In the genomic region with DNA sequence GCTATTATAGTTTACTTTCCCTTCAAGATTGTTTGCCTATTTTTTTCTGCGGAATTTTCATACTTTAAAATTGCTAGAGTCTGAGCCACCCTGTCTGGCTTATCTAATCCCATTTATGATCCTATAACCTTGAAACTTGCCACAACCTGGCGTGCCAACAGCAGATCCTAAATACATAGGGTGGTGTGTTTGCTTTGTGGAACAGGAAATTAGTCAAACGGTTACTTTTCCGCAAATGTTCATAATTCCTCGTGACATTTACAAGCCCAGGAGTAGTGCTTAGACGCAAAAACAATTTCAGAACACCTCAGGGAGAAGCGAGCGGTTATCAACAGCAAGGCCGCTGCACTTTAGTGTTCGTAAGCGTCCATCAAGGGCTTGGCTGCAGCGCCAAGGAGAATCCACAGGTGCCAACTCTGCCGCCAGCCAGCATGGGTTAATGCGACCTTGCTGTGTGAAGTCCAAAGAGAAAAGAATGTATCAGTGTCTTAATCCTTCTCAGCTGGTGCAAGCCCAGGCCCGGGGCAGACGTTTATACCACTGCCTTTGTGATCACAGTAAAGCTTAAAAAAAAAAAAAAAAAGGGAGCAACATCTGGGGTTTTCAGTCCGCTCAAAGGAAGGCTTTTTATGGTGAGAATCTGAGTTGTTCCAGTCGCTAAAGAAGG, we compare ENCODE assay signal across 8 mouse cellular contexts. TPM values are rescaled to one million over a fixed set of nuclear protein-coding genes. Genes with fewer than 3 reads are reported as not detected.
DNase-seq lines count a peak whose midpoint lies in the region; ATAC-seq and TF ChIP-seq lines count a peak whose summit lies in the region.
"Had no signal": no experiment of that assay in that cellular context is flagged by ENCODE, and none has a peak within 500 bp of the region (broad histone marks: within the 10 kb centered on the region; RNA-seq: fewer than 3 reads in every experiment).

No protein-coding gene starts in this region.

- WGBS in heart, embryonic 15.5 days = 29% methylated on average over 18 of the region's 18 CpGs
- 30% methylated on average over 18 of the region's 18 CpGs for WGBS in midbrain, embryonic 10.5 days

- H3K9ac ChIP-seq in heart, embryonic 15.5 days = no peak overlapping the region; the same call in 1 of the 2 replicates

- no peaks in the 10 kb centered on the region for H3K27me3 ChIP-seq in heart, embryonic 15.5 days
- 0 out of 2 replicates have a peak, but pooled peaks cover 4% of the 10 kb centered on the region for H3K27me3 ChIP-seq in midbrain, embryonic 10.5 days (ENCODE audit: low read depth, poor library complexity, severe bottlenecking)

- peak overlapping the region; percentile 74 for H3K27ac ChIP-seq in heart, embryonic 15.5 days
- peak overlapping the region; percentile 82 for H3K27ac ChIP-seq in midbrain, embryonic 10.5 days (replicated peaks)
- H3K27ac ChIP-seq in layer of hippocampus, adult 2 months = no peak overlapping the region

- TF ChIP-seq CTCF in brain, embryonic 14.5 days (IDR thresholded peaks at IDR 0.05; ENCODE audit: borderline replicate concordance, extremely low read depth, insufficient read depth, insufficient read length) = no peak
- TF ChIP-seq CTCF in layer of hippocampus, adult 2 months (conservative IDR thresholded peaks at IDR 0.05) = no peak

- DNase-seq in R1 (ENCODE audit: low read depth, low spot score) = peak; percentile 44
- peak; percentile 74 for DNase-seq in brain, embryonic 14.5 days (ENCODE audit: low read depth)
- peak; percentile 61 for DNase-seq in midbrain, embryonic 10.5 days (ENCODE audit: low spot score)
- DNase-seq in frontal cortex, adult 2 months (ENCODE audit: extremely low spot score in 1 of 2, low spot score in 1 of 2) = no peak
- no peak for DNase-seq in cerebellum, adult 11-12 months
- DNase-seq in layer of hippocampus, adult 2 months (ENCODE audit: low spot score in 2 of 2) = no peak

- no peaks in the 10 kb centered on the region for H3K36me3 ChIP-seq in heart, embryonic 15.5 days
- no peaks in the 10 kb centered on the region for H3K36me3 ChIP-seq in midbrain, embryonic 10.5 days

- peaks cover 30% of the 10 kb centered on the region for H3K4me1 ChIP-seq in heart, embryonic 15.5 days (replicated peaks)
- H3K4me1 ChIP-seq in midbrain, embryonic 10.5 days = peaks cover 55% of the 10 kb centered on the region

- H3K4me3 ChIP-seq in heart, embryonic 15.5 days = peak overlapping the region; percentile 17
- H3K4me3 ChIP-seq in midbrain, embryonic 10.5 days = peak overlapping the region; percentile 42
- no peak overlapping the region for H3K4me3 ChIP-seq in layer of hippocampus, adult 2 months
- H3K4me3 ChIP-seq: myocyte had no signal

- ATAC-seq in heart, embryonic 15.5 days (replicated peaks; ENCODE audit: insufficient number of reproducible peaks, insufficient read depth, low FRiP score, low read depth) = no peak

- H3K4me2 ChIP-seq in heart, embryonic 15.5 days = peak overlapping the region; percentile 48

- TF ChIP-seq POLR2A in brain, embryonic 14.5 days (IDR thresholded peaks at IDR 0.05; ENCODE audit: borderline replicate concordance, extremely low read depth, insufficient read depth, insufficient read length, poor library complexity, severe bottlenecking) = no peak

- H3K9me3 ChIP-seq in heart, embryonic 15.5 days (replicated peaks) = no peaks in the 10 kb centered on the region
- no peaks in the 10 kb centered on the region for H3K9me3 ChIP-seq in midbrain, embryonic 10.5 days (replicated peaks)

RNA-seq across cellular contexts. Expression of gene Ttc30a2, which starts 18.7 kb away (rescaled TPM):
- 0.83 and 1.2 TPM in 2 replicates for polyA plus RNA-seq in brain, embryonic 14.5 days (2012; rRNA removed)
- 0.76 and 0.78 TPM in 2 replicates for polyA plus RNA-seq in heart, embryonic 15.5 days (2015; fragmentation: Nextera tagmentation; extraction: Ambion mirVana)
- 0.39 and 0.58 TPM in 2 replicates for polyA plus RNA-seq in midbrain, embryonic 10.5 days (2016; fragmentation: Nextera tagmentation; extraction: Ambion mirVana)
- polyA plus RNA-seq in frontal cortex, adult 2 months (2012; rRNA removed) = 0.21 and 0.36 TPM in 2 replicates
- total RNA-seq in layer of hippocampus, adult 2 months (2021) = under 1 TPM; 0.20 to 0.52 TPM

RNA-seq across cellular contexts. Expression of gene Ttc30b, which starts 20.9 kb away (rescaled TPM):
- polyA plus RNA-seq in brain, embryonic 14.5 days (2012; rRNA removed) = 12.1 and 13.5 TPM in 2 replicates
- polyA plus RNA-seq in heart, embryonic 15.5 days (2015; fragmentation: Nextera tagmentation; extraction: Ambion mirVana) = 11.7 and 12.7 TPM in 2 replicates
- polyA plus RNA-seq in midbrain, embryonic 10.5 days (2016; fragmentation: Nextera tagmentation; extraction: Ambion mirVana) = 7.2 and 7.9 TPM in 2 replicates
- 11.0 and 12.0 TPM in 2 replicates for polyA plus RNA-seq in frontal cortex, adult 2 months (2012; rRNA removed)
- total RNA-seq in layer of hippocampus, adult 2 months (2021) = 10 to 100 TPM; 13.6 to 15.7 TPM

RNA-seq across cellular contexts. Expression of gene Ttc30a1, which starts 22.5 kb away (rescaled TPM):
- 8.4 and 9.1 TPM in 2 replicates for polyA plus RNA-seq in brain, embryonic 14.5 days (2012; rRNA removed)
- 4.8 and 5.9 TPM in 2 replicates for polyA plus RNA-seq in heart, embryonic 15.5 days (2015; fragmentation: Nextera tagmentation; extraction: Ambion mirVana)
- 11.8 and 12.0 TPM in 2 replicates for polyA plus RNA-seq in midbrain, embryonic 10.5 days (2016; fragmentation: Nextera tagmentation; extraction: Ambion mirVana)
- polyA plus RNA-seq in frontal cortex, adult 2 months (2012; rRNA removed) = 3.2 and 3.6 TPM in 2 replicates
- total RNA-seq in layer of hippocampus, adult 2 months (2021) = 1 to 10 TPM; 3.3 to 3.7 TPM

Comparison
In these comparisons a context has a peak if more than half of its experiments do, and no peak if none do; other contexts are left out.
1. DNase-seq: peak in R1 (single experiment), brain, embryonic 14.5 days (single experiment) and midbrain, embryonic 10.5 days (single experiment); none in frontal cortex, adult 2 months (0 of 2), cerebellum, adult 11-12 months (single experiment) and layer of hippocampus, adult 2 months (0 of 2).